Mouse (Mus musculus) liver, embryonic 14.5 days (tissue): ENCODE results near the gene Mical3.

ENCODE experiments used
- CTCF ChIP-seq: IDR thresholded peaks from 2 replicates; pipeline ENCODE4 v1.5.1; 2016; ENCODE audit warnings: antibody characterized with exemption, low read depth, control low read depth
- EP300 ChIP-seq: IDR thresholded peaks from 2 replicates; pipeline ENCODE4 v1.6.1; 2016; ENCODE audit warnings: antibody characterized with exemption, low read depth

GRCm38 (mm10) chr6:121129506-121129905 is 1.3 kb downstream of the Mical3 start:
- TF ChIP-seq EP300 (no peak), CTCF (no peak)
